Mouse (Mus musculus): Measurements from ENCODE around the gene Nkx2-9.

Gene Nkx2-9

DNA sequence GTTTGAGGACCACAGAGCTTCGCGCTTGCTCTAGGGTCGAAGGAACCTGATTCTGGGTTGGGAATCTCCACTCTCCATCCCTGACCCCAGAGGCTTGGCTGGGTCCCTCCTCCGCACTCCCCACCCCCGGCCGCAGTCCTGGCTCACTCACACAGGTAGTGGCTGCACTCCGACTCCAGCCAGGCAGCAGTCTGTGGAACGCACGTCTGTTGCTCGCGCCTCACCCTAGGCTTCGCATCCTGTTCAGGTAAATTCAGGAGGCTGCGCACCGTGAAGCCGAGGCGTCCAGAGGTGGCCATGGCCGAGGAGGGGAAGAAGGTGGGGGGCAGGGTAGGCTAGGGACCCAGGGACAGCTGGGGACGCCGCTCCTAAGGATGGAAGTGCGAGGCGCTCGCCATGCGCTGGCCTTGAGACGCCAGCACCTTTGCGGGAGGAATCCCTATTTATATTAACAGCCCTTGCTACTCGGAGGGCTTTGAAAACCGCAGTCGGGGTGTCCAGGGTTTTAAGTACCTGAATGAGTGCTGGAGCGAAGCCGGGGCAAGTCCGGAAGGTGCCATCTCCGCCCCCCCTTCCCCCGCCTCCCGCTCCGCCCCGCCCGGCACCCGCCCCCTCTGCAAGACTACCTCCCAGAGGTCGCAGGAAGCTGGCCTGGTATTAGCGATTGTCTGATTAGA, at the start of gene Nkx2-9:
Gene Nkx2-9, minus strand, starts transcription at position 524 of the 677 bp plus-strand sequence.
- DNase-seq, result no peak

DNA sequence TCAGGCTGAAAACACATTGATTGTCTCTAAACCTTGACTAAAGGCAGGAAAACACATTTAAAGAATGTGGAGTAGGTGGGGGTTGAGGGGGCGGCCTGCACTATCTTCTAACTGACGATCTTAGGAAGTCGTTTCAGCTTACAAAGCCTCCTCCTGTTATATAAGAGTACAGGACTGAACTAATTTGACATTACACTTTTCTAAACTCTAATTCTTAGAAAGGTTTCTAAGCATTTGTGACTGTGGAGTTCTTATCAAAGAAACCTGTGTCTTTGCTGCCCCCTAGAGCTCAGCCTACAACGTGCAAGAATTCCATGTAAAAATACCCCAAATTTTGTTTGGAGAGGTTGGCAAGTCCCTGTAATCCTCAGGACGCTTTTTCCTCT, 24.1 kb upstream of the Nkx2-9 start:
- DNase-seq, result peak; percentile 84

DNA sequence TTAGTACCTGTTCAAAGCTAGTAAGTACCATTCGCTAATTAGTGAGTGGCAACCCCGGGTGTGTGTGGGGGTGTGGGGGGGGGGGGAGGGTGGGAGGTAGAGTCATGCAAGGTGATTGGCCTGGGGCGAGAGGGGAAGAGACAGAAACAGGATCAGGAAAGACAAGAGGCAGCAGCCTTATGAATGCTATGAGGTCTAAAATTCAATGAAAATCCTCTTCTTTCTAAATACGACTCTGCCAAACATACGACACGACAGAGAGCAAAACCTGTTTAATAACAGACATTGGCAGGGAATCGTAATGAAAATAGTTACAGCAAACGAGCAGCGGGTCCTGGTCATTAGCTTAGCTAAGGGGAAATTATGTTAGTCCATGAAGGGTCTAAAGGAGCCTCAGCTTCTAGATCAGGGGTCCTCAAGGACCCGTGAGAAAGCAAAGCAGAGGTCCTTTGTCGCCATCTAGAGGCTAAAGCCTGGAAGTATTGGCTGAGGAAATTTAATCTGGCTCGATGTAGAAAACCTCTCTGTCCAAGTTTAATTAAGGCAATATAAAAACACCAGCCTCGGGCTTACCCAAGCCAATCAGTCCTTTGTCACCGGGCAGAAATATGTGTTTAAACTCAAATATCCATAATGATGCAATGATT, 23.6 kb upstream of the Nkx2-9 start:
- peak; percentile 89 for DNase-seq

DNA sequence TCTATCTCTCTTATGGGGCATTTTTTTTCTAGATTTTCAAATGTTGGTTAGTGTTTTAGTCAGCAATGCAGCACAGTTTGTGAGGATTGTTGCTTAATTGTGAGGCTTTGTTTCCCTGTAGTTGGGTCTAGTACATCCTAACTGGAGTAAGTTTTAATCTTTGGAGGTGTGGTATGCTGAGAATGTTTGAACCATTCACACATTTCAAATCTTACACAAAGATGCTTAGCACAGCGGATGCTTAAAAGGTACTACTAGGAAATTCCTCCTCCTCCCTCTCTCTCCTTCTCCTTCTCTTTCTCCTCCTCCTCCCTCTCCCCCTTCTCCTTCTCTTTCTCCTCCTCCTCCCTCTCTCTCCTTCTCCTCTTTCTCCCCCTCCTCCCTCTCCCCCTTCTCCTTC, 3.0 kb upstream of the Nkx2-9 start:
- no peak for DNase-seq

DNA sequence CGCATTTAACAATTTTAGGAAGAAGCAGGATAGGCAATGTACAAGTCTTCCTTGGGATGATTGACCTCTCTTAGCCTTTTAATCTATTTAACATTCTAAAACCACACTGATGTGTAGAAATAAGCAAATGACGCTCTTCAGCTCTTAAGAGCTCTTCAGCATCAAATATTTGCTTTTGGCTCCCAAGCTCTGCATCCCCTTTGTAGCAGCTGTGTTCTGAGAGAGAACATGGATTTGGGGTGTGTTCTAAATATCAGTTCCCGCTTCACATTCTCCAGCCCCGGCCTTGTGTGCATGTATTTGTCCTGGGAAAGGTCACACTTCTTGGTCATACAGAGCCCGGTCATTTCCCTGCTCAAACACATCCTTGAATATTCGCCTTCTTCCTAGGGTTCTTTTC, 2.3 kb upstream of the Nkx2-9 start:
- no peak for DNase-seq

DNA sequence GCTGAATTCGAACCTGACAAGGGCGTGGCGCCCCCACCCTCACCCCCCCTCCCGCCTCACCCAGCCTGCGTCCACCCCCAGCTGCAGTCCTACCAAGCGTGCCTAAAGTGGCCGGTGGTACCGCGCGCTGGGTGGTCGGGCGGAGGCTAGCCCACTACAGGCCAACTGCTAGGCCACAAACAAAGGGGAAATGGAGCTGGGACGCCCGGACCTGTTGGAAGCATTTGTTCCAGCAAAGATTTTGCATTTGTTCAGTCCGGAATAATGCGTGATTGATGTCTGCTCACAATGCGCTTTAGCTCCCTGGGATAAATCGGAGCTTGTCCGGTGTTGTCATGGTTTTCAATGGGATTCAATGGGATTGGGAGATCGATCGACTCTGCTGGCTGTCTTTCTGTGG, 1.4 kb upstream of the Nkx2-9 start:
- DNase-seq, result peak; percentile 76

DNA sequence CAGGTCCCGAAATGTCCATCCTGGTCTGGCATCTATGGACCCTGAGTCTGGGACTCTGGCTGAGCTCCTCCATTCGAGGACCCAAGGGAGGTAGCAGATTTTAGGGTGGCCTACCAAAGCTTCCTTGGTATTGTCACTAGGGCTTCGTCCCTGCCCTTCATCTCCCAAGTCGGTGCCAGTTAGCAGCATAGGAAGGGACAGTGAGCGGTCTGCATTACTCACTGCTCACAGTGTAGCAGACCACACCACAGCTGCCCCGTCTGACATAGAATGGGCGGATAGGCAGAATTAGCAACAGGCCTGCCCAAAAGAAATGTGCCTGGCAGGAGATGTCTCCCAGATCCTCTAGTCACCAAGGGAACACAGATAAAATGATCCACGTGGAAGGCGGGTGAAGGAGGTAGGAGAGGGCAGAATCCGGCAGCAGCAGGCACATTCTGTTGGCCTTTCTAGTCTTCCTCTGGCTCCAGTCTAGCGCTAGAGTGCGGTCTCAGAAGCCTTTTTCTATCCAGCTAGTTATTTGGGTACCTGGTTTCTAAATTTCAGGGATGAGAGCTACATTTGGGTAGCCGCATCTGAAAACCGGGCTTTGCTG, 929 bp upstream of the Nkx2-9 start:
- no peak for DNase-seq

DNA sequence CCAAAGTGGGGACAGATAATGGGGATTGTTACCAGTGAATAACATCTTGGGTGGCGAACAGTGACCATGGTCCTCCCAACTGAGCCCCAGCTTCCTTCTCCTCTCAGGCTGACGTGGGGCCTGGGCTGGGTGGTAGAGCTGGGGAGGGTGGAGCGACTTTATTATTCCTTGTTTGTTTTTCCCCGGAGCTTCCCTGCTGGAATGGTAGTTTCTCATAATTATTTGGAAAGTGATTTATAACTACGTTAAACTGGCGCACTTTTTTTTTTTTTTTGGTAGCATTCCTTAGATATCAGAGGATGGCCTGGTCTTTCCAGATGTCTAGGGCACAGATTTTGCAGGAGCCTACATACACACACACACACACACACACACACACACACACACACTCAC, 350 bp upstream of the Nkx2-9 start:
- no peak for DNase-seq

DNA sequence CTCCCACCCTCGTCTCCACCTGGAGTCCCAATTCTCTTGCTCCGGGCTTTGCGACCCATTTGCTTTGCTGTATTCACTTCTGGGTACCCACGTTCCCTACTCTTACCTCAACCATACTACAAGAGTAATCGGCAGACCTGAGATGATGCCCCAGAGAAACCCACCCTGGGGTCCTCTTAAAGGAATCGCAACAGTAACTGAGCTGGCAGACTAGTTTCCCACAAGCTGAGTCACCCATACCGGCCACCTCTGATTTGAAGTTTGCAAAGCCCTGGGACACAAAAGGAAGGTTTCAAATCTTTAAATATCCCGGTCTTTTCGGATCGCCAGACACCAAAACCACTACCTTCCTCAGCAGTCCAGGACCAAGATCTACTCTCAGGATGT, 742 bp downstream of the Nkx2-9 start:
- no peak for DNase-seq

DNA sequence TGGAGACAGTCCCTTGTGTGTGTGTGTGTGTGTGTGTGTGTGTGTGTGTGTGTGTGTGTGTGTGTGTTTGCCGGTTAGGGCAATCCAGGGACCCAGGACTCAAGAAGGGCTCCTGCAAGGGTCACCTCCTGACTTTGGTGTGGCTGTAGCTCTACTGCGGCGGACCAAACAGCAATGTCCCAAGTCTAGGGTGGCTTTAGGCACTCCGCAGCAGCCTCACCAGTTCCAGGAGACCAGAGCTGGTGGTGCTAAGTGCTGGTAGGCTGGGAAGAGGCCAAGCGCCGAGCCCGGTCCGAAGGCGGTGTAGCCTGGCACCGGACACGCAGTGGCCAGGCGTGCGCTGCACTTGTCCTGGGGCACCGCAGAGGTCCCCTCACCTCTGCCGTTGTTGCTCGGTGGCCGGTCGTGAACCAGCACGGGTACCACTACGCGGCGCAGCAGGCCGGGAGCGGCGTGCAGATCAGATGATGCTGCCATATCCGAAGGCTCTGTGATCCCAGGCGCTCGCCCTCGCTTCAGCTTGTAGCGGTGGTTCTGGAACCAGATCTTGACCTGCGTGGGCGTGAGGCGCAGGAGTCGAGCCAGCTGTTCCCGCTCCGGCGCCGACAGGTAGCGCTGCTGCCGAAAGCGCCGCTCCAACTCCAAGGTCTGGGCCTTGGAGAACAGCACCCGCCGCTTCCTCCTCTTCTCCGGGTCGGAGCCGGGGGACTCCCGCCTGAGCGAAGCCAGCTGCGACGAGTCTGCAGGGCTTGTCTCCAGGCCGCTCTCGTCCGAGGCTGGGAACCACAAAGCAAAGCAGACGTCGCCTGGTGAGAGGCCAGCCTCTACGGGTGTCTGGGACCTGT, 1.4 kb downstream of the Nkx2-9 start:
- peak; percentile 60 for DNase-seq

DNA sequence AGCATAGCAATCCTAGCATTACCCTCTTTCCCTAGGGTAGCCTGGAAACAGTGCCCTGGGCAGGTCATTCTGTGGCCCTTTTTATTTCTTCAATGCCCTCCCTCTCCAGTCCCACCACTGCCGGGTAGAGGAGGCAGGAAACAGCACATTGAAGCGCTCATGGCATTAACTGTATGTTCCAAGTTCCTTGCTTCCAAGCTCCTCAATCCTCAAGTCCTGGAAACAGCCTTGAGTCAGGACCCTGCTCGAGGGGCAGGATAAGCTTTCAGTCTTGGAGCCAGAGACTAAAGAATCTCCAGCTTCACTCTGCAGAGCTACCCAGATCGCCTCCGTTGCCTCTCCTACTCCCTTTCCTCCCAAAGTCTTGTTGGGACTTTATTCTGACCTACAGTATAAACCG, 2.2 kb downstream of the Nkx2-9 start:
- no peak for DNase-seq

DNA sequence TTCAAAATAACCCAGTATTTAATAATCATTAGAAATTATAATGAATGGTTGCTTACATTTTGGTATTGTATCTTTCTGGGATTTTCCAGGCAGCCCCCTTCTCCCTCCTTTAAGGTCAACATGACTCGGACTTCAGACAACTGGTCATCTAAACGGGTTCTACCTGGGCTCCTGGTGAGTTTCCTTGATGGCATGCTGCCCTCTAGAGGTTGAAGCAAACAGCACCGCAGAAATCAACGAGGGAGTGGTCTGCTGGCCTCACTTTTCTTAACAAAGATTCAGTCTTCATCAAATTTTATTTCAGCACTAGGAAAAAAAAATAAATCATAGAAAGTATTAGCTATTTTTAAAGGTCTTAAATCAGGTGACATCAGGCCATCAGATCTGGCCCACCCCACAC, 21.4 kb downstream of the Nkx2-9 start:
- peak; percentile 60 for DNase-seq

DNA sequence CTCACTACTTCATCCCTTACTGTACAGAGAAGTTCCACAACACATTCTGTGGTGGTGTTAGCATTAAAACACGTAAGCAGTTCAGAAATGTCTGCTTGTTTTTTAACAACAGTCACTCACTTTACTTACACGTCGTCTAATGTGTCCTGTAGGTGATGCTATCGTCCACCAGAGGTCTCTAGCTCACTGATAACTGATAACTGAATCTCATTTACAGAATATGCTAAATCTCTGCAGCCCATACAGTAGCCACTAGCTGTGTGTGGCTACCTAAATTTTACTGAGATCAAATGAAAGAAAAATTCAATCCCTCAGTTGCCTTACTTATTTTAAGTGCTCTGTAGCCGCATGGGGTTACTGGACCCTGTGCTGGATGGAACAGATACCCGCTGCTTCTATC, 25.3 kb downstream of the Nkx2-9 start:
- DNase-seq, result peak; percentile 55

Data from embryo, embryonic 11 days (tissue).